Mouse (Mus musculus): ENCODE measurements at regions not wholly inside any gene's neighbourhood (a gene's known extent, or its start where the extent isn't known, plus 50 kb on each side); places are given as distances from the start of the nearest gene placed in this dataset.

DNA sequence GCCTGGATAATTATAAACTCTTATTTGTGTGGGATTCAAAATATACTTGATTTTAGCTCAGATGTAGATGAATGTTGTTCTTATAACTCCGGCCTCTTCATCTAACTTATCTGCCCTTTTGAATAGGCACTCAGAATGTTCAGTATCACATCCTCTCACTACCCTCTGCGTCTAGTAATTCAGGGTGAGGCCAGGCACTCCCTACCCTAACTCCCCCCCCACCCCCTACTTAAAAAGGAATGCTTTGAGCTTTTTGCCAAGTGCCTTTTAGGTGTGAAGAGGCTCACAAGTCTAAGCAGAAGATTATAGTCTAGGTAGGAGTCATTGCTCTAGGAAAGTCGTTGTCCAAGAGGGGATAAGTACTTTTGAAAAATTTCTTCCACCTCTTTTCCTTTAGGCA, 111.9 kb downstream of the Gm21750 start:
- TF ChIP-seq EP300 (IDR thresholded peaks at IDR 0.05; ENCODE audit: low read depth in 1 of 2, low read length in 2 of 2) (no peak), TAL1 (IDR thresholded peaks at IDR 0.05; ENCODE audit: low read length) (no peak), GABPA (IDR thresholded peaks at IDR 0.05; ENCODE audit: low read depth, low read length) (no peak), JUND (IDR thresholded peaks at IDR 0.05; ENCODE audit: low read depth, low read length) (no peak), RAD21 (IDR thresholded peaks at IDR 0.05; ENCODE audit: low read depth, low read length) (no peak), POLR2AphosphoS2 (IDR thresholded peaks at IDR 0.05; ENCODE audit: low read length) (no peak), KAT2A (conservative IDR thresholded peaks at IDR 0.05; ENCODE audit: low read depth, low read length) (no peak), RCOR1 (IDR thresholded peaks at IDR 0.05; ENCODE audit: low read depth, low read length) (no peak), TBP (IDR thresholded peaks at IDR 0.05; ENCODE audit: low read depth, low read length) (no peak), CHD2 (IDR thresholded peaks at IDR 0.05; ENCODE audit: low read length) (no peak), TCF12 (IDR thresholded peaks at IDR 0.05; ENCODE audit: low read depth, low read length) (no peak), MAX (IDR thresholded peaks at IDR 0.05; ENCODE audit: low read length) (no peak)
- Histone ChIP-seq H3K4me3 (ENCODE audit: control insufficient read depth in 1 of 2, insufficient read depth in 1 of 2, low read depth in 2 of 2, low read length in 2 of 2) (no peak overlapping the region), H3K79me2 (ENCODE audit: control insufficient read depth, insufficient read depth, low read length, poor library complexity) (no peaks in the 10 kb centered on the region), H3K27me3 (ENCODE audit: control insufficient read depth in 1 of 2, insufficient read depth in 2 of 2, low read length in 2 of 2) (peaks cover 0 to 2% of the 10 kb centered on the region in 2 experiments; a peak in 2 of 4 replicates), H3K9ac (ENCODE audit: control insufficient read depth, low read depth, low read length, poor library complexity, severe bottlenecking) (no peak overlapping the region), H3K4me1 (ENCODE audit: control insufficient read depth in 1 of 2, insufficient read depth in 2 of 2, low read length in 2 of 2) (no peaks in the 10 kb centered on the region), H3K36me3 (ENCODE audit: control insufficient read depth in 1 of 2, insufficient read depth in 2 of 2, low read length in 2 of 2) (no peaks in the 10 kb centered on the region), H3K27ac (ENCODE audit: control insufficient read depth, low read depth, low read length) (no peak overlapping the region), H3K9me3 (replicated peaks; ENCODE audit: insufficient read depth, low read length) (no peaks in the 10 kb centered on the region)
- DNase-seq (ENCODE audit: low read depth, low spot score), result no peak

DNA sequence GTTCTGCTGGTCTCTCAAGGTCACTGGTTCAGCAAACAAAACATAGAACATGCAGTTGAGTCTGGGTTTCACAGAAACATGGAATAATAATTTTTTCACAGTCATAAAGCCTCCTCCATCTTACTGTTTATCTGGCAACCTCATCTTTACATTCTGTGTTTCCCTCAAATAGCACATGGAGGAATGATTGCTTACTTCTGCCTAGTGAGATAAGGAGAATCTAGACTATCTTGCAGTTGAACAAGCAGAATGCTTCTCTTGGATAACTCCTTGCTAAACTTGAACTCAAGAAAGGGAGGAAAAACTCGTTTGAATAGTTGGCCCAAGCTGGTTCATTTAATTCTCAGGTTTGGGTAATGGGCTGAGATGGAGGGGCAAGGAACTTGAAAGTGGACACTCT, 112.8 kb downstream of the Gm21750 start:
- TF ChIP-seq USF1 (IDR thresholded peaks at IDR 0.05; ENCODE audit: low read depth, low read length) (no peak), ZC3H11A (IDR thresholded peaks at IDR 0.05; ENCODE audit: low read depth, low read length) (no peak), MYB (IDR thresholded peaks at IDR 0.05; ENCODE audit: low read depth, low read length) (no peak), ELF1 (IDR thresholded peaks at IDR 0.05; ENCODE audit: low read depth, low read length) (no peak), EP300 (IDR thresholded peaks at IDR 0.05; ENCODE audit: low read depth in 1 of 2, low read length in 2 of 2) (peak; percentile 34 to 58; a peak in 2 of 4 replicates), POLR2AphosphoS5 (IDR thresholded peaks at IDR 0.05; ENCODE audit: borderline replicate concordance, low read depth, low read length) (no peak), ZKSCAN1 (IDR thresholded peaks at IDR 0.05; ENCODE audit: low read depth, low read length) (no peak), SIN3A (IDR thresholded peaks at IDR 0.05; ENCODE audit: low read length) (no peak), JUND (IDR thresholded peaks at IDR 0.05; ENCODE audit: low read depth, low read length) (no peak), CTCF (IDR thresholded peaks at IDR 0.05 in 2 of 3, conservative IDR thresholded peaks at IDR 0.05 in 1 of 3; ENCODE audit: control insufficient read depth in 1 of 3, insufficient read depth in 1 of 3, low read depth in 2 of 3, low read length in 3 of 3, poor library complexity in 1 of 3, severe bottlenecking in 1 of 3) (no peak), ETS1 (IDR thresholded peaks at IDR 0.05; ENCODE audit: low read depth, low read length) (no peak), BHLHE40 (IDR thresholded peaks at IDR 0.05; ENCODE audit: borderline replicate concordance, low read depth, low read length) (no peak), GABPA (IDR thresholded peaks at IDR 0.05; ENCODE audit: low read depth, low read length) (no peak), CHD1 (IDR thresholded peaks at IDR 0.05; ENCODE audit: low read depth, low read length) (no peak), GATA1 (IDR thresholded peaks at IDR 0.05; ENCODE audit: low read depth, low read length) (peak; percentile 40), MXI1 (IDR thresholded peaks at IDR 0.05; ENCODE audit: low read depth, low read length) (no peak), TCF12 (IDR thresholded peaks at IDR 0.05; ENCODE audit: low read depth, low read length) (peak; percentile 72)
- H3K36me3 ChIP-seq (ENCODE audit: control insufficient read depth in 1 of 2, insufficient read depth in 2 of 2, low read length in 2 of 2), result no peaks in the 10 kb centered on the region
- no peak overlapping the region for H3K27ac ChIP-seq (ENCODE audit: control insufficient read depth, low read depth, low read length)
- DNase-seq (ENCODE audit: low read depth, low spot score), result peak; percentile 2
- no peak overlapping the region for H3K9ac ChIP-seq (ENCODE audit: control insufficient read depth, low read depth, low read length, poor library complexity, severe bottlenecking)
- H3K4me3 ChIP-seq (ENCODE audit: control insufficient read depth in 1 of 2, insufficient read depth in 1 of 2, low read depth in 2 of 2, low read length in 2 of 2), result no peak overlapping the region
- no peaks in the 10 kb centered on the region for H3K9me3 ChIP-seq (replicated peaks; ENCODE audit: insufficient read depth, low read length)
- no peaks in the 10 kb centered on the region for H3K79me2 ChIP-seq (ENCODE audit: control insufficient read depth, insufficient read depth, low read length, poor library complexity)
- peaks cover 0 to 2% of the 10 kb centered on the region in 2 experiments; a peak in 2 of 4 replicates for H3K27me3 ChIP-seq (ENCODE audit: control insufficient read depth in 1 of 2, insufficient read depth in 2 of 2, low read length in 2 of 2)
- no peaks in the 10 kb centered on the region for H3K4me1 ChIP-seq (ENCODE audit: control insufficient read depth in 1 of 2, insufficient read depth in 2 of 2, low read length in 2 of 2)

Data from MEL (cell line).